Mouse (Mus musculus): Measurements from ENCODE around the gene Parva. TPM values are rescaled to one million over a fixed set of nuclear protein-coding genes. Genes with fewer than 3 reads are reported as not detected.

Gene Parva
- polyA plus RNA-seq, 1 experiment from 2014 or later, result 24.6 TPM

GRCm38 (mm10) chr7:112444985-112445367, 17.7 kb downstream of the Parva start:
- Histone ChIP-seq H3K27me3 (ENCODE audit: control insufficient read depth, insufficient read depth, low read length) (no peaks in the 10 kb centered on the region), H3K36me3 (ENCODE audit: control insufficient read depth, insufficient read depth, low read length) (no peaks in the 10 kb centered on the region), H3K4me1 (ENCODE audit: control insufficient read depth, insufficient read depth, low read length) (peaks cover 31% of the 10 kb centered on the region), H3K9ac (replicated peaks; ENCODE audit: low read length) (0 out of 2 replicates have a peak overlapping the region, but pooled peaks have one; percentile 1), H3K9me3 (ENCODE audit: control insufficient read depth, low read length) (no peaks in the 10 kb centered on the region), H3K4me2 (ENCODE audit: low read length) (peak overlapping the region; percentile 34), H3K27ac (replicated peaks; ENCODE audit: low read depth, low read length) (peak overlapping the region; percentile 72), H3K4me3 (replicated peaks; ENCODE audit: low read depth, low read length) (no peak overlapping the region)
- 15% methylated on average over 9 of the region's 9 CpGs for WGBS
- DNase-seq, result no peak
- no peak for ATAC-seq (ENCODE audit: low FRiP score, low TSS enrichment)

- no peak overlapping the region for H3K27ac ChIP-seq (replicated peaks; ENCODE audit: low read depth, low read length)
- no peak overlapping the region for H3K9ac ChIP-seq (replicated peaks; ENCODE audit: low read length)
- DNase-seq, result no peak
- peaks cover 31% of the 10 kb centered on the region for H3K4me1 ChIP-seq (ENCODE audit: control insufficient read depth, insufficient read depth, low read length)
- H3K4me3 ChIP-seq (replicated peaks; ENCODE audit: low read depth, low read length), result no peak overlapping the region
- H3K27me3 ChIP-seq (ENCODE audit: control insufficient read depth, insufficient read depth, low read length), result no peaks in the 10 kb centered on the region
- H3K4me2 ChIP-seq (ENCODE audit: low read length), result no peak overlapping the region
- no peaks in the 10 kb centered on the region for H3K9me3 ChIP-seq (ENCODE audit: control insufficient read depth, low read length)
- 90% methylated on average over 4 of the region's 4 CpGs for WGBS
- H3K36me3 ChIP-seq (ENCODE audit: control insufficient read depth, insufficient read depth, low read length), result no peaks in the 10 kb centered on the region
- no peak for ATAC-seq (ENCODE audit: low FRiP score, low TSS enrichment)
These were observed 19.2 kb downstream of the Parva start for GRCm38 (mm10) chr7:112446498-112446897.

GRCm38 (mm10) chr7:112449954-112450700, 22.8 kb downstream of the Parva start:
- no peaks in the 10 kb centered on the region for H3K9me3 ChIP-seq (ENCODE audit: control insufficient read depth, low read length)
- WGBS, result 79% methylated on average over 8 of the region's 8 CpGs
- ATAC-seq (ENCODE audit: low FRiP score, low TSS enrichment) (no peak), DNase-seq (no peak)
- no peak overlapping the region for H3K4me2 ChIP-seq (ENCODE audit: low read length)
- H3K36me3 ChIP-seq (ENCODE audit: control insufficient read depth, insufficient read depth, low read length), result no peaks in the 10 kb centered on the region
- H3K27me3 ChIP-seq (ENCODE audit: control insufficient read depth, insufficient read depth, low read length), result no peaks in the 10 kb centered on the region
- no peak overlapping the region for H3K27ac ChIP-seq (replicated peaks; ENCODE audit: low read depth, low read length)
- no peak overlapping the region for H3K4me3 ChIP-seq (replicated peaks; ENCODE audit: low read depth, low read length)
- H3K4me1 ChIP-seq (ENCODE audit: control insufficient read depth, insufficient read depth, low read length), result peaks cover 18% of the 10 kb centered on the region
- no peak overlapping the region for H3K9ac ChIP-seq (replicated peaks; ENCODE audit: low read length)

- WGBS, result 73% methylated on average over 5 of the region's 5 CpGs
- Histone ChIP-seq H3K4me1 (ENCODE audit: control insufficient read depth, insufficient read depth, low read length) (0 out of 2 replicates have a peak, but pooled peaks cover 10% of the 10 kb centered on the region), H3K27ac (replicated peaks; ENCODE audit: low read depth, low read length) (no peak overlapping the region), H3K9me3 (ENCODE audit: control insufficient read depth, low read length) (no peaks in the 10 kb centered on the region), H3K4me2 (ENCODE audit: low read length) (no peak overlapping the region), H3K27me3 (ENCODE audit: control insufficient read depth, insufficient read depth, low read length) (no peaks in the 10 kb centered on the region), H3K36me3 (ENCODE audit: control insufficient read depth, insufficient read depth, low read length) (no peaks in the 10 kb centered on the region), H3K9ac (replicated peaks; ENCODE audit: low read length) (no peak overlapping the region), H3K4me3 (replicated peaks; ENCODE audit: low read depth, low read length) (no peak overlapping the region)
- DNase-seq (no peak), ATAC-seq (ENCODE audit: low FRiP score, low TSS enrichment) (no peak)
These were observed 25.2 kb downstream of the Parva start for GRCm38 (mm10) chr7:112452471-112452870.

- 7% methylated on average over 3 of the region's 3 CpGs for WGBS
- ATAC-seq (ENCODE audit: low FRiP score, low TSS enrichment), result no peak
- H3K9me3 ChIP-seq (ENCODE audit: control insufficient read depth, low read length), result no peaks in the 10 kb centered on the region
- no peak for DNase-seq
- H3K27ac ChIP-seq (replicated peaks; ENCODE audit: low read depth, low read length), result no peak overlapping the region
- H3K4me1 ChIP-seq (ENCODE audit: control insufficient read depth, insufficient read depth, low read length), result 0 out of 2 replicates have a peak, but pooled peaks cover 10% of the 10 kb centered on the region
- no peak overlapping the region for H3K4me3 ChIP-seq (replicated peaks; ENCODE audit: low read depth, low read length)
- H3K27me3 ChIP-seq (ENCODE audit: control insufficient read depth, insufficient read depth, low read length), result no peaks in the 10 kb centered on the region
- H3K9ac ChIP-seq (replicated peaks; ENCODE audit: low read length), result no peak overlapping the region
- H3K36me3 ChIP-seq (ENCODE audit: control insufficient read depth, insufficient read depth, low read length), result no peaks in the 10 kb centered on the region
- no peak overlapping the region for H3K4me2 ChIP-seq (ENCODE audit: low read length)
These were observed 26.5 kb downstream of the Parva start for GRCm38 (mm10) chr7:112453805-112454214.

- Histone ChIP-seq H3K9ac (replicated peaks; ENCODE audit: low read length) (no peak overlapping the region), H3K36me3 (ENCODE audit: control insufficient read depth, insufficient read depth, low read length) (no peaks in the 10 kb centered on the region), H3K27me3 (ENCODE audit: control insufficient read depth, insufficient read depth, low read length) (no peaks in the 10 kb centered on the region), H3K4me2 (ENCODE audit: low read length) (no peak overlapping the region), H3K27ac (replicated peaks; ENCODE audit: low read depth, low read length) (no peak overlapping the region), H3K4me3 (replicated peaks; ENCODE audit: low read depth, low read length) (no peak overlapping the region), H3K9me3 (ENCODE audit: control insufficient read depth, low read length) (no peaks in the 10 kb centered on the region), H3K4me1 (ENCODE audit: control insufficient read depth, insufficient read depth, low read length) (0 out of 2 replicates have a peak, but pooled peaks cover 10% of the 10 kb centered on the region)
- 52% methylated on average over 6 of the region's 6 CpGs for WGBS
- DNase-seq (no peak), ATAC-seq (ENCODE audit: low FRiP score, low TSS enrichment) (no peak)
These were observed 27.1 kb downstream of the Parva start for GRCm38 (mm10) chr7:112454380-112454779.

GRCm38 (mm10) chr7:112454951-112455350, 27.6 kb downstream of the Parva start:
- H3K4me1 ChIP-seq (ENCODE audit: control insufficient read depth, insufficient read depth, low read length), result 0 out of 2 replicates have a peak, but pooled peaks cover 10% of the 10 kb centered on the region
- WGBS, result 95% methylated on average over 2 of the region's 2 CpGs
- H3K9ac ChIP-seq (replicated peaks; ENCODE audit: low read length), result no peak overlapping the region
- DNase-seq, result no peak
- no peaks in the 10 kb centered on the region for H3K36me3 ChIP-seq (ENCODE audit: control insufficient read depth, insufficient read depth, low read length)
- H3K9me3 ChIP-seq (ENCODE audit: control insufficient read depth, low read length), result no peaks in the 10 kb centered on the region
- no peak overlapping the region for H3K4me2 ChIP-seq (ENCODE audit: low read length)
- H3K27me3 ChIP-seq (ENCODE audit: control insufficient read depth, insufficient read depth, low read length), result no peaks in the 10 kb centered on the region
- no peak for ATAC-seq (ENCODE audit: low FRiP score, low TSS enrichment)
- H3K4me3 ChIP-seq (replicated peaks; ENCODE audit: low read depth, low read length), result no peak overlapping the region
- no peak overlapping the region for H3K27ac ChIP-seq (replicated peaks; ENCODE audit: low read depth, low read length)

- Histone ChIP-seq H3K9ac (replicated peaks; ENCODE audit: low read length) (no peak overlapping the region), H3K36me3 (ENCODE audit: control insufficient read depth, insufficient read depth, low read length) (no peaks in the 10 kb centered on the region), H3K4me1 (ENCODE audit: control insufficient read depth, insufficient read depth, low read length) (0 out of 2 replicates have a peak, but pooled peaks cover 10% of the 10 kb centered on the region), H3K9me3 (ENCODE audit: control insufficient read depth, low read length) (no peaks in the 10 kb centered on the region), H3K4me3 (replicated peaks; ENCODE audit: low read depth, low read length) (no peak overlapping the region), H3K27ac (replicated peaks; ENCODE audit: low read depth, low read length) (no peak overlapping the region), H3K27me3 (ENCODE audit: control insufficient read depth, insufficient read depth, low read length) (no peaks in the 10 kb centered on the region), H3K4me2 (ENCODE audit: low read length) (no peak overlapping the region)
- 76% methylated on average over 5 of the region's 5 CpGs for WGBS
- ATAC-seq (ENCODE audit: low FRiP score, low TSS enrichment), result no peak
- no peak for DNase-seq
These were observed 28.3 kb downstream of the Parva start for GRCm38 (mm10) chr7:112455566-112456110.

GRCm38 (mm10) chr7:112457373-112457772, 30.1 kb downstream of the Parva start:
- no peak for ATAC-seq (ENCODE audit: low FRiP score, low TSS enrichment)

More at GRCm38 (mm10) chr7:112457373-112457772, 30.1 kb downstream of the Parva start:
- no peak overlapping the region for H3K9ac ChIP-seq (replicated peaks; ENCODE audit: low read length)
- no peak overlapping the region for H3K27ac ChIP-seq (replicated peaks; ENCODE audit: low read depth, low read length)
- 0 out of 2 replicates have a peak, but pooled peaks cover 10% of the 10 kb centered on the region for H3K4me1 ChIP-seq (ENCODE audit: control insufficient read depth, insufficient read depth, low read length)
- H3K4me2 ChIP-seq (ENCODE audit: low read length), result no peak overlapping the region
- H3K4me3 ChIP-seq (replicated peaks; ENCODE audit: low read depth, low read length), result no peak overlapping the region
- no peaks in the 10 kb centered on the region for H3K36me3 ChIP-seq (ENCODE audit: control insufficient read depth, insufficient read depth, low read length)
- H3K27me3 ChIP-seq (ENCODE audit: control insufficient read depth, insufficient read depth, low read length), result no peaks in the 10 kb centered on the region
- no peaks in the 10 kb centered on the region for H3K9me3 ChIP-seq (ENCODE audit: control insufficient read depth, low read length)
- 89% methylated on average over 4 of the region's 4 CpGs for WGBS
- DNase-seq, result no peak

All from midbrain, embryonic 14.5 days (tissue).